Mouse (Mus musculus) liver, embryonic 15.5 days (tissue): ENCODE measurements around the gene Rpa2. TPM values are rescaled to one million over a fixed set of nuclear protein-coding genes. Genes with fewer than 3 reads are reported as not detected.

ENCODE experiments used
- ATAC-seq: fragments of 200-750 bp; cut with Nextera tagmentation; 2 replicates; pipeline ENCODE4 v1.8.0; 2017; ENCODE audit warnings: moderate number of reproducible peaks, mild to moderate bottlenecking, moderate library complexity; ENCODE audit not compliant: insufficient read depth
- H3K27ac ChIP-seq: fragments of 300-500 bp; sonication (generic); replicated peaks from 2 replicates; pipeline ENCODE4 v1.5.1; 2015; ENCODE audit warnings: mild to moderate bottlenecking, inconsistent platforms
- H3K27me3 ChIP-seq: fragments of 300-500 bp; sonication (generic); 2 replicates; pipeline ENCODE4 v1.6.1; 2015; ENCODE audit warnings: mild to moderate bottlenecking, inconsistent platforms
- H3K36me3 ChIP-seq: fragments of 300-500 bp; sonication (generic); replicated peaks from 2 replicates; pipeline ENCODE4 v1.6.1; 2015; ENCODE audit warnings: moderate library complexity, mild to moderate bottlenecking, inconsistent platforms
- H3K4me1 ChIP-seq: fragments of 300-500 bp; sonication (generic); replicated peaks from 2 replicates; pipeline ENCODE4 v1.6.1; 2015; ENCODE audit warnings: inconsistent platforms
- H3K4me2 ChIP-seq: fragments of 300-500 bp; sonication (generic); 2 replicates; pipeline ENCODE4 v1.6.1; 2015; ENCODE audit warnings: moderate library complexity, mild to moderate bottlenecking, inconsistent platforms
- H3K4me3 ChIP-seq: fragments of 300-500 bp; sonication (generic); replicated peaks from 2 replicates; pipeline ENCODE4 v1.5.1; 2015; ENCODE audit warnings: mild to moderate bottlenecking, inconsistent platforms
- H3K9ac ChIP-seq: fragments of 300-500 bp; sonication (generic); 2 replicates; pipeline ENCODE4 v1.6.1; 2015; ENCODE audit warnings: moderate library complexity, mild to moderate bottlenecking, inconsistent platforms
- H3K9me3 ChIP-seq: fragments of 300-500 bp; sonication (generic); replicated peaks from 2 replicates; pipeline ENCODE4 v1.6.1; 2016; ENCODE audit warnings: inconsistent platforms
- WGBS: fragments of 180-500 bp; shearing (Covaris S2); methylation state at CpG from one replicate; pipeline ENCODE4 v1.1.7; 2015; ENCODE audit warnings: mixed read lengths; ENCODE audit not compliant: insufficient replicate concordance; 5-methylcytosine and 5-hydroxymethylcytosine counted together
- polyA plus RNA-seq: library from polyadenylated mRNA; unstranded; fragments of >200 nt; fragmentation: Nextera tagmentation; extraction: Ambion mirVana; gene quantifications from 2 replicates; pipeline ENCODE4 v1.2.1, GENCODE M21; 2015

Rpa2 gene
- polyA plus RNA-seq, 1 experiment from 2014 or later = 81.3 TPM

DNA sequence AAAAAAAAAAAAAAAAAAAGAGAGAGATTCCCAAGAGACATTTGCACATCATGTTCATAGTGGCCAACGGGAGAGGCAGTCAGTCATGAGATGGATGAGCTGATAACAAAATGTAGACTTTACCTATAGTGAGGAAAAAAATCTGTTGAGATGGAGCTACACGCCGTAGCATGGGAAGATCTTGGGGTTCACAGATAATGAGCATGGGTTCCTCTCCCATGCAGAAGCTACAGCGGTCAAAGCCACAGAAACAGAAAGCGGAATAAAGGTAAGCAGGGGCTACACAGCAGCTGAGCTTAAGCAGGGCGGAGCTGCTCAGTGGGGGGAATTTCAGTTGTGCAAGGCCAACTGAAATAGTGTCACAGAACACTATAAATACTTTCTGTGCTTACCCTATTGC is 36.2 kb downstream of the Rpa2 start:
- no peaks in the 10 kb centered on the region for H3K9me3 ChIP-seq
- H3K27ac ChIP-seq = 0 out of 2 replicates have a peak overlapping the region, but pooled peaks have one; percentile 16
- no peaks in the 10 kb centered on the region for H3K27me3 ChIP-seq
- H3K4me3 ChIP-seq = no peak overlapping the region
- H3K36me3 ChIP-seq = no peaks in the 10 kb centered on the region
- peaks cover 33% of the 10 kb centered on the region for H3K4me1 ChIP-seq
- WGBS = 36% methylated on average over 6 of the region's 6 CpGs
- H3K4me2 ChIP-seq = no peak overlapping the region
- no peak for ATAC-seq
- no peak overlapping the region for H3K9ac ChIP-seq

DNA sequence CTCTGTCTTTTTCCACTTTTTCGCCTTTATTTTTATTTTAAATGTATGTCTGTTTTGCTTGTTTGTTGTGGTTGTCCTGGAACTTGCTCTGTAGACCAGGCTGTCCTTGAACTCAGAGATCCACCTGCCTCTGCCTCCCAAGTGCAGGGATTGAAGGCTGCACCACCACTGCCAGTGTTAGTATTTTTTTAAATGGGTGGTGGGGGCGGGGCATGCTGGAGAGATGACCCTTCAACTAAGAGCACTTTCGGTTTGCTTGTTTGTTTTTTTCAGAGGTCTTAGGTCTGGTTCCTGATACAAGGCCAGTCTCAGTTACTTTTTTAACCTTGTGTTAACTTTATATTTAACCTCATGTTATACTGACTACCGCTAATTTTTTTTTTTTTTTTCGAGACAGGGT is 37.0 kb downstream of the Rpa2 start:
- 67% methylated on average over 5 of the region's 5 CpGs for WGBS
- H3K4me3 ChIP-seq = no peak overlapping the region
- no peaks in the 10 kb centered on the region for H3K9me3 ChIP-seq
- H3K27ac ChIP-seq = 0 out of 2 replicates have a peak overlapping the region, but pooled peaks have one; percentile 64
- no peak overlapping the region for H3K4me2 ChIP-seq
- no peak for ATAC-seq
- H3K36me3 ChIP-seq = no peaks in the 10 kb centered on the region
- H3K4me1 ChIP-seq = peaks cover 34% of the 10 kb centered on the region
- H3K9ac ChIP-seq = no peak overlapping the region
- H3K27me3 ChIP-seq = no peaks in the 10 kb centered on the region

DNA sequence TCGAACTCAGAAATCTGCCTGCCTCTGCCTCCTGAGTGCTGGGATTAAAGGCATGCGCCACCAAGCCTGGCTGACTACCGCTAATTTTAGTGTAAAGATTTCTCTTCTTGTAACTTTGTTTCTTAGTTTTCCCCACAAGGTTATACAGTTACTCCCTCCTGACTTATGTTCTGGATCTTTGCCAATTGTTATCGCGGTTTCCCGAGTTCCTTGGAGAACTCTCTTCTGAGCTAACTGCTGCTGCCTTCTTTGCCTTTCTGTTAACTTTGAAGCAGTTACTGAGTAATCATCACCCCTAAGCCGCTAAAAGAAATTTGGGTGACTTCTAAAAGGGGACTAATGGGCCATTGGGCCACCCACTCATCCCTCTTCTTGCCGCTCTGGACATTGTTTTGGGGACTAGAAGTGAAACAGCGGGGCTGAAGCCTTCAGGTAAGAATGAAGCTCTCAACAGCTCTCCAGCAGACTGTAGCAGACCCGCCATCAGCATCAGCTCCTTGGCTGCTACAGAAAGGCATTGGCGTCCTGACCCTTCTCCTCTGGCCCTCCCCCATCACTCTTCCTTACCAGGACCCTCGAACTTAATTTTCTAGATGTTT is 37.6 kb downstream of the Rpa2 start:
- Histone ChIP-seq H3K4me1 (peaks cover 33% of the 10 kb centered on the region), H3K4me2 (no peak overlapping the region), H3K36me3 (no peaks in the 10 kb centered on the region), H3K9ac (no peak overlapping the region), H3K27ac (0 out of 2 replicates have a peak overlapping the region, but pooled peaks have one; percentile 9), H3K27me3 (no peaks in the 10 kb centered on the region), H3K9me3 (0 out of 2 replicates have a peak, but pooled peaks cover 2% of the 10 kb centered on the region), H3K4me3 (no peak overlapping the region)
- no peak for ATAC-seq
- WGBS = 74% methylated on average over 12 of the region's 12 CpGs

DNA sequence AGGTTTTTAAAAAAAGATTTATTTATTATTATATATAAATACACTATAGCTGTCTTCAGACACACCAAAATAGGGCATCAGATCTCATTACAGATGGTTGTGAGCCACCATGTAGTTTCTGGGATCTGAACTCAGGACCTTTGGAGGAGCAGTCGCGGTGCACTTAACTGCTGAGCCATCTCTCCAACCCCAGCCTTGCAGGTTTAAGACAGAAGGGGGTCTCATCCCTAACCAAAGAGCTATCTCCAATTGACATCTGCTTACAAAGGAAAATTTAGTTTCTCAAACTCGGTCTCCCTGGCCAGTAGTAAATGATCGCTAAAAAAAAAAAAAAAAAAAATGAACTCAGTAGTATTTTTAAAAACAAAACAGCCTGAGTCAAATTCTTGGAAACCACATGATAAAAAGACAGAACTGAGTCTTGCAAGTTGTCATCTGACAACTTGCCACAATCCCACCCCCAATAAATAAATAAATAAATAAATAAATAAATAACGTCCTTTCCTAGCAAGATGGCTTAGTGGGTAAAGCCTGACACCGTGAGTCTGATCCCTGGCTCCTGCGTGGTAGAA is 38.6 kb downstream of the Rpa2 start:
- 0 out of 2 replicates have a peak, but pooled peaks cover 3% of the 10 kb centered on the region for H3K9me3 ChIP-seq
- WGBS = 64% methylated on average over 7 of the region's 7 CpGs

DNA sequence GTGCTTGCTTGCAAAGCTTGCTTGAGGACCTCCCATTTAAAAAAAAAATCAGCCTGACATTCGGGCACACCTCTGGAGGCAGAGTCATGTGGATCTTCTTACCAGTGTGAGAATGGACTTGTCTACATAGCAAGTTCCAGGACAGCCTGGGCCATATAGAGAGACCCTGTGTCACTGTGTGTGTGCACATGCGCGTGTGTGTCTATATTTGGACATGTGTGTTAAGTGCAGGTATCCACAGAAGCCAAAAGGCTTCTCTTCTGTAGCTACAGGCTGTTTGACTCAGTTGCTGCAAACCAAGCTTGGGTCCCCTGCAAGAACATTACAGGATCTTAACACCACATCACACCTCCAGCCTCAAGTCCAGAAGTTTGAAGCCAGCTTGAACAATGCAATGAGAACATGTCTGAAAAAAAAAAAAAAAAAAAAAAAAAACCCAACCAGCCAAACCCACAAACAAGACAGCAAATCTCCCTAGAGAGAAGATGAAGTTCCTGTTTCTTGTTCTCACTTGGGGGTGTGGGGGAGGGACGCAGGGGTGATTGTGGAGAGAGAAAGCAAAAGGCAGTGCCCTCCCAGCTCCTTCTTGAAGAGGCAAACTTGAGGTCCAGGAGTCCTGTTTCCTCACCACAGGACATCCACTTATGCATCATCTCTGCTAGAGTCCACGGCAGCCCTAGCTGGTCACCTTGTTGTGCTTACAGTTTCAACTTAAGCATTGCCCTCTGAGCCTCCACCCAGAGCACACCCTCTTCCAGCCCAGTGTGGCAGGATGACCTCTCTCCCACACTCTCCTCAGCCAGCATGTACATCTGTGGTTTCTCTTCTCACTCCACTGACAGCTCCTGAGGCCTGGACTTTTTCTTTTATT is 39.9 kb downstream of the Rpa2 start:
- Histone ChIP-seq H3K36me3 (no peaks in the 10 kb centered on the region), H3K4me2 (no peak overlapping the region), H3K4me1 (peaks cover 13% of the 10 kb centered on the region; the same call in 1 of the 2 replicates), H3K27ac (peak overlapping the region; percentile 67; the same call in 1 of the 2 replicates), H3K4me3 (no peak overlapping the region), H3K9me3 (0 out of 2 replicates have a peak, but pooled peaks cover 3% of the 10 kb centered on the region), H3K9ac (no peak overlapping the region), H3K27me3 (no peaks in the 10 kb centered on the region)
- WGBS = 25% methylated on average over 5 of the region's 5 CpGs
- ATAC-seq = no peak

More for the DNA sequence above, 38.6 kb downstream of the Rpa2 start:
- Histone ChIP-seq H3K4me2 (no peak overlapping the region), H3K36me3 (no peaks in the 10 kb centered on the region), H3K27me3 (no peaks in the 10 kb centered on the region), H3K4me3 (no peak overlapping the region), H3K27ac (no peak overlapping the region), H3K9ac (no peak overlapping the region), H3K4me1 (peaks cover 24% of the 10 kb centered on the region)
- ATAC-seq = no peak

DNA sequence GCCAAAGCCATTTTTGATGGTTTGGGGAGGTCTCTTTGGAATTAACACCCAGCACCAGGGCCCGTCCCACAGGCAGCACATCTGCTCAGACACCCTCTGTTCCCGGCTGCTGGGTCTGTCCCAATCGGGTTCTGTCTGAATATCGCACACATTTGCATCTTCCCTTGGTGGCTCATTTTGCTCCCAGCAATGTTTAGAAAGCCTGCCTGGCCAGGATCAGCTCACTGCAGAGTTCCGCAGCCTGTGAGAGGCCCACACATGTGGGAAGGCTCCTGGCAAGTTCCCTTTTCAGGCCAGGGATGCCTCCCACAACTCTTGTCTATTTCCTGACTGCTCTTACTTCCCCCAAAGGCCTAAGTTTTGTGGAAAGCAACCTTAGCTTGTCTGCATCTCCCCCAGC is 41.5 kb downstream of the Rpa2 start:
- no peaks in the 10 kb centered on the region for H3K27me3 ChIP-seq
- H3K4me2 ChIP-seq = peak overlapping the region; percentile 1; the same call in 1 of the 2 replicates
- peaks cover 10% of the 10 kb centered on the region; the same call in 1 of the 2 replicates for H3K4me1 ChIP-seq
- no peak overlapping the region for H3K27ac ChIP-seq
- no peak overlapping the region for H3K9ac ChIP-seq
- WGBS = 40% methylated on average over 5 of the region's 5 CpGs
- H3K4me3 ChIP-seq = no peak overlapping the region
- ATAC-seq = no peak
- H3K9me3 ChIP-seq = 0 out of 2 replicates have a peak, but pooled peaks cover 3% of the 10 kb centered on the region
- H3K36me3 ChIP-seq = no peaks in the 10 kb centered on the region

DNA sequence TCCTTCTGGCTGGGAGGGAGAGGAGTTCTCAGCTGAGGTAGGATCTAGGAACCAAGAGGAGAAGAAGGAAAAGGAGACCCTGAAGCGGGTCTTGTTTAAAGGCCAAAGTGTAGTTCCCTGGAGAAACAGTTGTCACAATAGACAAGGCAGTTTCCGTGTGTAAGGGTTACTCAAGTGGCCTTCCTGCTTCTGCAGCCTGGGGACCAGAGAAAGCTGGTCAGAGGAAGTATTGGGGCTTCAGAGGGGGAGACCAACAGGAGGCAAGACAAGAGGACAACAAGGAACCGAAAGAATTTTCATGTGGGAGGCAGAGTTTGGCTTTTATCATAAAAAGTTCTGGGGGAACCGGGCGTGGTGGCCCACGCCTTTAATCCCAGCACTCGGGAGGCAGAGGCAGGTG is 48.3 kb downstream of the Rpa2 start:
- H3K9ac ChIP-seq = no peak overlapping the region
- H3K27ac ChIP-seq = peak overlapping the region; percentile 69
- no peaks in the 10 kb centered on the region for H3K36me3 ChIP-seq
- no peak for ATAC-seq
- H3K4me1 ChIP-seq = no peaks in the 10 kb centered on the region
- no peaks in the 10 kb centered on the region for H3K9me3 ChIP-seq
- WGBS = 39% methylated on average over 7 of the region's 7 CpGs
- H3K4me2 ChIP-seq = no peak overlapping the region
- no peak overlapping the region for H3K4me3 ChIP-seq
- no peaks in the 10 kb centered on the region for H3K27me3 ChIP-seq

DNA sequence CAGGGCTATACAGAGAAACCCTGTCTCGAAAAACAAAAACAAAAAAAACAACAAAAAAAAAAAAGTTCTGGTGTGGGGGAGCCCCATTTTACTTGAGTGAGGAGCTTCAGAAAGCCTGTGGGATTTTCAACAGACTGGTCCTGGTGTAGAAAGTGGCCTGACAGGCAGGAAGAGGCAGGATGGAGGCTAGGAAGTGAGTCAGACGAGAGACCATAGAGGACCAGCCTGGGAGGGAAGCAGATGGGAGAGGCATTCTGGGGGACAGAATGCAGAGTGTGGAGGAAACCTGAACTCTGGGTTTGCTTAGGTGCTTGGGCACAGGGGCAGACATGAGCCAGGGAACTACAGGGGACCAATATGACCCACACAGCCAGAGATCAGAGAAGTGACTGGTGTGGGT is 48.7 kb downstream of the Rpa2 start:
- Histone ChIP-seq H3K36me3 (no peaks in the 10 kb centered on the region), H3K4me2 (no peak overlapping the region), H3K4me1 (no peaks in the 10 kb centered on the region), H3K27me3 (no peaks in the 10 kb centered on the region), H3K4me3 (no peak overlapping the region), H3K27ac (no peak overlapping the region), H3K9me3 (no peaks in the 10 kb centered on the region), H3K9ac (no peak overlapping the region)
- ATAC-seq = no peak
- 53% methylated on average over 2 of the region's 2 CpGs for WGBS

DNA sequence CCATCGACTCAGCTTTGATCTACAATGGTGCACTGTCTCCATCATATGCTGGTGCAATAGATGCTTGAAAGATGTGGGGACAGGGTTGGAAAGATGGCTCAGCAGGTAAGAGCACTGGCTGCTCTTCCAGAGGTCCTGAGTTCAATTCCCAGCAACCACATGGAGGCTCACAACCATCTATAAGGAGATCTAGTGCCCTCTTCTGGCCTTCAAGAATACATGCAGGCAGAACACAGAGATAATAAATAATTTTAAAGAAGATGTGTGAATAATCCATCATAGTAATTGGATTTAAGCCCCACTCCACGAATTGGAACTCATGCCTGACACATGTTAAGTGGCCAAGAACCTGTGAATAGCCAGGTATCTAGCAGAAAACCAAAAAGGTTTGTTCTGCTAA is 50.3 kb downstream of the Rpa2 start:
- Histone ChIP-seq H3K4me1 (no peaks in the 10 kb centered on the region), H3K4me3 (no peak overlapping the region), H3K9me3 (no peaks in the 10 kb centered on the region), H3K4me2 (no peak overlapping the region), H3K27ac (no peak overlapping the region), H3K36me3 (no peaks in the 10 kb centered on the region), H3K27me3 (no peaks in the 10 kb centered on the region), H3K9ac (no peak overlapping the region)
- ATAC-seq = no peak
- WGBS = 37% methylated on average over 2 of the region's 2 CpGs

DNA sequence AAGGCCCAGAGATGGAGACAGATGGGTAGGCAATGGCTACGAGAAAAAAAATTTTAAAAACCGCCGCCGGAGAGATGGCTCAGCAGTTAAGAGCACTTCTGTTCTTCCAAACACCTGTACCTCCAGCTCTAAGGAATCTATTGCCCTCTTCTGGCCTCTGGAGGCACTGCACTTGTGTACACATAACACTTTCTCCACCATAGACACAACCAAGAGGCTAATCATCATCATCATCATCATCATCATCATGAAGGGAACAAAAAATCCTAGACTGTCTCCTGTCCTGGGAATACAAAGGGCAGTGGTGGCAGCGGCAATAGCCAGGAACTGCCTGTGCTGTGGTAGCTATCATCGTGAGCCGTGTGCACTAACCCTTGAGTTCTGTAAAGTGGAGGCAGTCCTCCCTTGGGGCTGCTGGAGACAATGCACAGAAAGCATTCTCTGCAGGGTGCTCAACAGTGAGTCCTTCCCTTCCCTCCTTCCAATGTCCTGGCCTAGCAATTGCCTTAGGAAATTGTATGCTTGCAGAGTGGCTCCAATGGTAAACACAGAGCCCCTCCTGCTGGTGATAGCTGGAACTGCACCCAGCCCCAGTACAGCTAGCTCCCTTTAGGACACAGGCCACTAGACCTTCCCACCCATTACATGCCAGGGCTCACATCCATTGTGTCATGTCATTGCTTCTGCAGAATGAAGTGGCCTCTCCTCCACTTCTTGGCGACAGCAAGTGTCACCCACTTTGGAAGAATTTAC is 55.7 kb downstream of the Rpa2 start:
- peaks cover 35% of the 10 kb centered on the region for H3K36me3 ChIP-seq
- H3K9me3 ChIP-seq = no peaks in the 10 kb centered on the region
- no peaks in the 10 kb centered on the region for H3K27me3 ChIP-seq
- no peak overlapping the region for H3K9ac ChIP-seq
- H3K4me1 ChIP-seq = peaks cover 3% of the 10 kb centered on the region; the same call in 1 of the 2 replicates
- H3K4me2 ChIP-seq = no peak overlapping the region
- H3K4me3 ChIP-seq = no peak overlapping the region
- peak; percentile 54 for ATAC-seq
- H3K27ac ChIP-seq = no peak overlapping the region
- 48% methylated on average over 8 of the region's 8 CpGs for WGBS
